Mouse (Mus musculus) CH12.LX (cell line): ENCODE data around the gene Cmtr2. TPM values are rescaled to one million over a fixed set of nuclear protein-coding genes. Genes with fewer than 3 reads are reported as not detected.

Experiments used
- DNase-seq: peaks from one replicate; pipeline ENCODE4 v3.0.0-alpha.2; 2013; ENCODE audit errors: extremely low read depth
- H3K27ac ChIP-seq: 2 replicates; pipeline ENCODE4 v1.5.1; 2012; ENCODE audit warnings: low read depth, mild to moderate bottlenecking, control low read depth, moderate library complexity; ENCODE audit not compliant: insufficient read depth
- H3K27me3 ChIP-seq: replicated peaks from 2 replicates; pipeline ENCODE3; 2012; ENCODE audit warnings: inconsistent platforms
- H3K36me3 ChIP-seq, 2 experiments: replicated peaks in 1 of 2; 2 replicates each; pipeline versions ENCODE3 to v1.6.1; 2012; ENCODE audit warnings: inconsistent platforms in 1 of 2, low read length in 1 of 2, mild to moderate bottlenecking in 1 of 2, mixed read lengths in 1 of 2, moderate library complexity in 1 of 2; ENCODE audit not compliant: control insufficient read depth in 1 of 2, insufficient read depth in 1 of 2
- H3K4me1 ChIP-seq, 2 experiments: 2 replicates each; pipeline ENCODE4 v1.6.1; 2012; ENCODE audit warnings: inconsistent platforms in 1 of 2, moderate library complexity in 1 of 2; ENCODE audit not compliant: insufficient read depth in 2 of 2, control insufficient read depth in 1 of 2
- H3K4me2 ChIP-seq: 2 replicates; pipeline ENCODE4 v1.6.1; 2012; ENCODE audit warnings: low read depth, mild to moderate bottlenecking, control low read depth; ENCODE audit not compliant: poor library complexity, insufficient read depth, severe bottlenecking
- H3K4me3 ChIP-seq, 3 experiments: fragments of 150-350 bp in 1 of 3; sonication (generic) in 1 of 3; replicated peaks in 1 of 3; 2 replicates each; pipeline versions ENCODE3 to v1.5.1; 2011 to 2012; ENCODE audit warnings: low read depth in 2 of 3, low read length in 2 of 3, mild to moderate bottlenecking in 2 of 3, moderate library complexity in 2 of 3, control low read depth in 1 of 3, improper control_type of control experiment in 1 of 3, inconsistent platforms in 1 of 3, mixed read lengths in 1 of 3; ENCODE audit not compliant: poor library complexity in 1 of 3
- H3K79me2 ChIP-seq: replicated peaks from 2 replicates; pipeline ENCODE4 v1.6.1; 2012; ENCODE audit warnings: mild to moderate bottlenecking, moderate library complexity; ENCODE audit not compliant: control insufficient read depth, poor library complexity, insufficient read depth, severe bottlenecking; ENCODE audit errors: extremely low read depth
- H3K9ac ChIP-seq: 2 replicates; pipeline ENCODE4 v1.6.1; 2012; ENCODE audit warnings: low read depth, mild to moderate bottlenecking, control low read depth, moderate library complexity; ENCODE audit not compliant: insufficient read depth
- H3K9me3 ChIP-seq: replicated peaks from 2 replicates; pipeline ENCODE3; 2012; ENCODE audit warnings: low read length, inconsistent platforms, mixed read lengths
- CHD1 ChIP-seq: IDR thresholded peaks from 2 replicates; pipeline ENCODE4 v1.6.1; 2012; ENCODE audit warnings: low read depth, low read length, improper control_type of control experiment, inconsistent platforms
- CTCF ChIP-seq, 2 experiments: IDR thresholded peaks in 1 of 2; conservative IDR thresholded peaks in 1 of 2; 2 replicates each; pipeline ENCODE4 v1.5.1; 2011 to 2012; ENCODE audit warnings: low read depth in 2 of 2, low read length in 2 of 2, improper control_type of control experiment in 1 of 2, inconsistent platforms in 1 of 2, mild to moderate bottlenecking in 1 of 2, moderate library complexity in 1 of 2
- E2F4 ChIP-seq: IDR thresholded peaks from 2 replicates; pipeline ENCODE4 v1.6.1; 2011; ENCODE audit warnings: low read depth, low read length, improper control_type of control experiment; ENCODE audit not compliant: insufficient replicate concordance
- ELF1 ChIP-seq: IDR thresholded peaks from 2 replicates; pipeline ENCODE4 v1.6.1; 2014; ENCODE audit warnings: low read depth, mild to moderate bottlenecking, inconsistent platforms, low read length, improper control_type of control experiment
- EP300 ChIP-seq: IDR thresholded peaks from 2 replicates; pipeline ENCODE4 v1.6.1; 2011; ENCODE audit warnings: low read length, improper control_type of control experiment
- ETS1 ChIP-seq: conservative IDR thresholded peaks from 2 replicates; pipeline ENCODE4 v1.6.1; 2012; ENCODE audit warnings: low read depth, mild to moderate bottlenecking, inconsistent platforms, low read length, improper control_type of control experiment, moderate library complexity
- GABPA ChIP-seq: IDR thresholded peaks from 2 replicates; pipeline ENCODE4 v1.6.1; 2012; ENCODE audit warnings: low read depth, low read length, improper control_type of control experiment, inconsistent platforms; ENCODE audit not compliant: insufficient replicate concordance
- HCFC1 ChIP-seq: IDR thresholded peaks from 2 replicates; pipeline ENCODE4 v1.6.1; 2012; ENCODE audit warnings: low read depth, mild to moderate bottlenecking, inconsistent platforms, low read length, improper control_type of control experiment
- IRF4 ChIP-seq: IDR thresholded peaks from 2 replicates; pipeline ENCODE4 v1.6.1; 2014; ENCODE audit warnings: low read depth, mild to moderate bottlenecking, inconsistent platforms, low read length, improper control_type of control experiment
- JUN ChIP-seq: IDR thresholded peaks from 2 replicates; pipeline ENCODE4 v1.6.1; 2011; ENCODE audit warnings: low read depth, mild to moderate bottlenecking, low read length, improper control_type of control experiment, moderate library complexity; ENCODE audit not compliant: insufficient read depth
- JUND ChIP-seq: conservative IDR thresholded peaks from 2 replicates; pipeline ENCODE4 v1.6.1; 2011; ENCODE audit warnings: low read depth, low read length, improper control_type of control experiment
- KAT2A ChIP-seq: IDR thresholded peaks from 2 replicates; pipeline ENCODE4 v1.6.1; 2012; ENCODE audit warnings: low read length, improper control_type of control experiment, inconsistent platforms; ENCODE audit not compliant: insufficient replicate concordance
- MAFK ChIP-seq: IDR thresholded peaks from 2 replicates; pipeline ENCODE4 v1.6.1; 2011; ENCODE audit warnings: low read length, improper control_type of control experiment; ENCODE audit not compliant: insufficient replicate concordance
- MAX ChIP-seq: IDR thresholded peaks from 2 replicates; pipeline ENCODE4 v1.6.1; 2011; ENCODE audit warnings: low read length, improper control_type of control experiment
- MAZ ChIP-seq: IDR thresholded peaks from 2 replicates; pipeline ENCODE4 v1.6.1; 2012; ENCODE audit warnings: low read depth, mild to moderate bottlenecking, inconsistent platforms, low read length, improper control_type of control experiment, moderate library complexity
- MEF2A ChIP-seq: IDR thresholded peaks from 2 replicates; pipeline ENCODE4 v1.6.1; 2014; ENCODE audit warnings: low read depth, mild to moderate bottlenecking, inconsistent platforms, low read length, improper control_type of control experiment, borderline replicate concordance
- MXI1 ChIP-seq: IDR thresholded peaks from 2 replicates; pipeline ENCODE4 v1.6.1; 2011; ENCODE audit warnings: mild to moderate bottlenecking, low read depth, low read length, improper control_type of control experiment
- MYC ChIP-seq: IDR thresholded peaks from 2 replicates; pipeline ENCODE4 v1.6.1; 2011; ENCODE audit warnings: low read depth, mild to moderate bottlenecking, improper control_type of control experiment, low read length
- NELFE ChIP-seq: IDR thresholded peaks from 2 replicates; pipeline ENCODE4 v1.6.1; 2011; ENCODE audit warnings: low read depth, low read length, improper control_type of control experiment
- NRF1 ChIP-seq: IDR thresholded peaks from 2 replicates; pipeline ENCODE4 v1.6.1; 2014; ENCODE audit warnings: low read depth, mild to moderate bottlenecking, inconsistent platforms, low read length, improper control_type of control experiment, moderate library complexity
- PAX5 ChIP-seq: IDR thresholded peaks from 2 replicates; pipeline ENCODE4 v1.6.1; 2012; ENCODE audit warnings: low read length, inconsistent platforms, mixed read lengths
- POLR2A ChIP-seq: IDR thresholded peaks from 2 replicates; pipeline ENCODE4 v1.6.1; 2011; ENCODE audit warnings: low read depth, mild to moderate bottlenecking, improper control_type of control experiment, low read length
- RAD21 ChIP-seq: IDR thresholded peaks from 2 replicates; pipeline ENCODE4 v1.6.1; 2011; ENCODE audit warnings: low read depth, mild to moderate bottlenecking, low read length, improper control_type of control experiment, moderate library complexity
- RCOR1 ChIP-seq: conservative IDR thresholded peaks from 2 replicates; pipeline ENCODE4 v1.6.1; 2012; ENCODE audit warnings: low read depth, mild to moderate bottlenecking, inconsistent platforms, low read length, improper control_type of control experiment
- SIN3A ChIP-seq: IDR thresholded peaks from 2 replicates; pipeline ENCODE4 v1.6.1; 2012; ENCODE audit warnings: low read length, improper control_type of control experiment, inconsistent platforms
- SMC3 ChIP-seq: IDR thresholded peaks from 2 replicates; pipeline ENCODE4 v1.6.1; 2011; ENCODE audit warnings: low read depth, low read length, improper control_type of control experiment
- TBP ChIP-seq: conservative IDR thresholded peaks from 2 replicates; pipeline ENCODE4 v1.6.1; 2011; ENCODE audit warnings: low read depth, low read length, improper control_type of control experiment
- TCF12 ChIP-seq: IDR thresholded peaks from 2 replicates; pipeline ENCODE4 v1.6.1; 2014; ENCODE audit warnings: low read depth, mild to moderate bottlenecking, inconsistent platforms, low read length, improper control_type of control experiment
- UBTF ChIP-seq: IDR thresholded peaks from 2 replicates; pipeline ENCODE4 v1.6.1; 2012; ENCODE audit warnings: low read depth, mild to moderate bottlenecking, inconsistent platforms, low read length, improper control_type of control experiment, moderate library complexity
- USF1 ChIP-seq: IDR thresholded peaks from 2 replicates; pipeline ENCODE4 v1.6.1; 2014; ENCODE audit warnings: low read depth, mild to moderate bottlenecking, inconsistent platforms, low read length, improper control_type of control experiment
- USF2 ChIP-seq: conservative IDR thresholded peaks from 2 replicates; pipeline ENCODE4 v1.6.1; 2011; ENCODE audit warnings: low read depth, low read length, improper control_type of control experiment
- ZC3H11A ChIP-seq: IDR thresholded peaks from 2 replicates; pipeline ENCODE4 v1.6.1; 2012; ENCODE audit warnings: low read depth, mild to moderate bottlenecking, inconsistent platforms, low read length, improper control_type of control experiment
- ZKSCAN1 ChIP-seq: IDR thresholded peaks from 2 replicates; pipeline ENCODE4 v1.6.1; 2012; ENCODE audit warnings: low read depth, inconsistent platforms, low read length, improper control_type of control experiment, borderline replicate concordance
- ZNF384 ChIP-seq: IDR thresholded peaks from 2 replicates; pipeline ENCODE4 v1.6.1; 2012; ENCODE audit warnings: low read depth, low read length, improper control_type of control experiment, inconsistent platforms
- dilution Hi-C: fragments of 300-500 bp; cut with MboI; formaldehyde crosslinking; loops from 2 replicates; pipeline ENCODE4 v1.14.3; 2020; ENCODE audit warnings: low sequenced_read_pairs; ENCODE audit not compliant: extremely low pct_unique_long_range_greater_than_20kb, extremely low pct_ligation_motif_present
- in situ Hi-C: fragments of 300-500 bp; cut with MboI; formaldehyde crosslinking; loops from 3 replicates; pipeline ENCODE4 v1.14.3; 2019; ENCODE audit warnings: low sequenced_read_pairs, low pct_ligation_motif_present, low pct_unique_long_range_greater_than_20kb, mixed read lengths
- polyA plus RNA-seq: library from polyadenylated mRNA; unstranded; fragments of >175 nt; gene quantifications from 2 replicates; pipeline ENCODE4 v1.2.1, GENCODE M21; 2012; ENCODE audit warnings: low read depth; ENCODE audit not compliant: insufficient read length
- total RNA-seq, 2 experiments: library from RNA; depleted of rRNA; stranded (reverse); fragments of 300-350 nt in 1 of 2; fragments of >200 nt in 1 of 2; gene quantifications; 2 replicates each; pipeline ENCODE4 v1.2.3; 2012 to 2014

The Cmtr2 gene
- total and polyA plus RNA-seq, 3 experiments = 8.7 to 24.2 (median 12.8) TPM

DNA sequence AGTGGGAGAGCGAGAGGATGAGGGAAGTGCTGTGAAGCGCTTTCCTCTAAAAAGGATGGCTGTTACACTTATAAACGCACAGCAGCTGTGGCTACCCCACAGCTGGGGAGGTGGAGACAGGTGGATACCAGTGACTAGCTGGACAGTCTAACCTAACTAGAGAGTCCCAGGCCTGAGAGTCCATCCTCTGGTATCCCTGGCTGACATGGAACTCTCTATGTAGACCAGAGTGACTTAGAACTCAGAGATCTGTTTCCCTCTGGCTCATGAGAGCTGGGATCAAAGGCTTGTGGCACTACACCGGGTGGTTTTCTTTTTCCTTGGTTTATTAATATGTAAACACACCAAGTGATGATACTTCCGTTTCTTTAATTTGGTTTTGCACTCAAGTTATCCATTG is 1.7 kb downstream of the Cmtr2 start:
- TF ChIP-seq USF1 (no peak), MXI1 (no peak), HCFC1 (no peak), ETS1 (no peak; the same call in 1 of the 2 replicates), ZNF384 (no peak)
- no peak for DNase-seq
- dilution Hi-C loops = no loop called here
- no peak overlapping the region for H3K9ac ChIP-seq
- peak overlapping the region in 2 of 3 experiments; percentile 45 to 82 for H3K4me3 ChIP-seq
- H3K79me2 ChIP-seq = peaks cover 30% of the 10 kb centered on the region
- peaks cover 3 to 25% of the 10 kb centered on the region in 2 experiments for H3K4me1 ChIP-seq
- no peak overlapping the region for H3K27ac ChIP-seq
- H3K9me3 ChIP-seq = no peaks in the 10 kb centered on the region
- peaks cover 13 to 29% of the 10 kb centered on the region in 2 experiments for H3K36me3 ChIP-seq
- in situ Hi-C loops = no loop called here
- H3K27me3 ChIP-seq = no peaks in the 10 kb centered on the region
- peak overlapping the region; percentile 40 for H3K4me2 ChIP-seq

DNA sequence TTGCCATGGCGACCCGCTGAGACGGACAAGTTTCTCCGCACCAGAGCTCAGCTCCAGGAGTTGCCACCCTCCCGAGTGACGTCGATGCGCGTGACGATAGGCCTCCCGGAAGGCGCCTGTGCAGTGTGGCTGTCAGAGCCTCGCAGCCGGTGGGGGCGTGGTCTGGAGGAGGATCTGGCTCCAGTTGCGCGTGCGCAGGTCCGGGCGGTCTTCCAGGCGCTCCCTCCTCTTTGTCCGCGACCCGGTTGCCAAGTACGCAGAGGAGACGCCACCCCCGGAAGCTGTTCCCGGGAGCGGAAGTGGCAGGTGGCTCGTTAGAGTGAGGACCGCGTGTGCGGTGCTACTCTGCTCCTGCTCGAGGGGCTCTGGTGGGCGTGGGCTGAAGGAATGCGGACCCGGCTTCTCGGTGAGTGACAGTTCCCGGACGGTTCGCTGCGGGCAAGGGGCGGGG is 2.2 kb downstream of the Cmtr2 start:
- no peak overlapping the region for H3K27ac ChIP-seq
- in situ Hi-C loops = no loop called here
- peak; percentile 95 for TF ChIP-seq ELF1
- no peak for TF ChIP-seq JUND
- TF ChIP-seq MAFK = no peak
- TF ChIP-seq SMC3 = no peak
- no peak for TF ChIP-seq CHD1
- no peak for TF ChIP-seq IRF4
- TF ChIP-seq UBTF = no peak
- no peak for TF ChIP-seq GABPA
- no peak for TF ChIP-seq JUN
- TF ChIP-seq NRF1 = peak; percentile 99
- no peak for TF ChIP-seq ZKSCAN1
- peak; percentile 75 for TF ChIP-seq HCFC1
- no peak for TF ChIP-seq RAD21
- TF ChIP-seq MAX = peak; percentile 90
- TF ChIP-seq USF1 = no peak
- TF ChIP-seq E2F4 = no peak
- no peak for TF ChIP-seq ZC3H11A
- TF ChIP-seq RCOR1 = no peak
- TF ChIP-seq EP300 = no peak
- TF ChIP-seq SIN3A = peak; percentile 88
- TF ChIP-seq PAX5 = no peak
- TF ChIP-seq TCF12 = 0 out of 2 replicates have a peak, but pooled peaks have one; percentile 28
- TF ChIP-seq KAT2A = no peak
- TF ChIP-seq POLR2A = peak; percentile 90
- TF ChIP-seq USF2 = no peak
- no peak for TF ChIP-seq TBP
- peak; percentile 82; the same call in 1 of the 2 replicates for TF ChIP-seq MYC
- TF ChIP-seq MEF2A = no peak
- peak; percentile 85 for TF ChIP-seq MAZ
- TF ChIP-seq CTCF (conservative IDR thresholded peaks at IDR 0.05 in 1 of 2, IDR thresholded peaks at IDR 0.05 in 1 of 2; ENCODE audit: low read depth in 2 of 2, low read length in 2 of 2) = no peak
- peak; percentile 73 for TF ChIP-seq NELFE
- TF ChIP-seq ZNF384 = no peak

More for the DNA sequence above, 2.2 kb downstream of the Cmtr2 start:
- Histone ChIP-seq H3K4me1 (peaks cover 3 to 25% of the 10 kb centered on the region in 2 experiments), H3K4me3 (peak overlapping the region; percentile 64 to 93 (median 82)), H3K9me3 (no peaks in the 10 kb centered on the region), H3K36me3 (peaks cover 19 to 34% of the 10 kb centered on the region in 2 experiments), H3K79me2 (peaks cover 30% of the 10 kb centered on the region), H3K9ac (peak overlapping the region; percentile 69), H3K27me3 (no peaks in the 10 kb centered on the region), H3K4me2 (peak overlapping the region; percentile 96)
- DNase-seq = peak; percentile 99
- dilution Hi-C loops = no loop called here
